Mouse (Mus musculus): Measurements from ENCODE around the gene Mycbp2. TPM values are rescaled to one million over a fixed set of nuclear protein-coding genes. Genes with fewer than 3 reads are reported as not detected.
A peak's percentile ranks its signal among the peaks of the same experiment; 100 is the strongest.

The Mycbp2 gene
- polyA plus RNA-seq, 1 experiment: 17.8 TPM

- TF ChIP-seq CTCF (conservative IDR thresholded peaks at IDR 0.05; ENCODE audit: insufficient read depth, insufficient read length, low read depth, low read length) (no peak), POLR2A (IDR thresholded peaks at IDR 0.05; ENCODE audit: low read depth, low read length) (no peak)
- Histone ChIP-seq H3K27me3 (replicated peaks; ENCODE audit: control insufficient read depth, insufficient read depth, low read length) (no peaks in the 10 kb centered on the region), H3K4me3 (ENCODE audit: insufficient read depth, low read depth, low read length) (no peak overlapping the region), H3K4me1 (ENCODE audit: control insufficient read depth, insufficient read depth, low read length) (no peaks in the 10 kb centered on the region), H3K27ac (ENCODE audit: insufficient read depth, low read depth, low read length) (no peak overlapping the region), H3K36me3 (ENCODE audit: control insufficient read depth, insufficient read depth, low read length) (peaks cover 6% of the 10 kb centered on the region)
- 85% methylated on average over 9 of the region's 9 CpGs for WGBS
- no peak for DNase-seq
Observed at GRCm38 (mm10) chr14:103077272-103078005, 269.2 kb downstream of the Mycbp2 start.

GRCm38 (mm10) chr14:103075166-103075565 lies 271.4 kb downstream of the Mycbp2 start:
- TF ChIP-seq POLR2A (IDR thresholded peaks at IDR 0.05; ENCODE audit: low read depth, low read length) (no peak), CTCF (conservative IDR thresholded peaks at IDR 0.05; ENCODE audit: insufficient read depth, insufficient read length, low read depth, low read length) (no peak)
- DNase-seq: no peak
- no peak overlapping the region for H3K4me3 ChIP-seq (ENCODE audit: insufficient read depth, low read depth, low read length)
- WGBS: 89% methylated on average over 7 of the region's 7 CpGs
- peaks cover 4% of the 10 kb centered on the region for H3K36me3 ChIP-seq (ENCODE audit: control insufficient read depth, insufficient read depth, low read length)
- peaks cover 4% of the 10 kb centered on the region; the same call in 1 of the 2 replicates for H3K4me1 ChIP-seq (ENCODE audit: control insufficient read depth, insufficient read depth, low read length)
- H3K27ac ChIP-seq (ENCODE audit: insufficient read depth, low read depth, low read length): no peak overlapping the region
- no peaks in the 10 kb centered on the region for H3K27me3 ChIP-seq (replicated peaks; ENCODE audit: control insufficient read depth, insufficient read depth, low read length)

GRCm38 (mm10) chr14:103073825-103074224 lies 272.8 kb downstream of the Mycbp2 start:
- no peaks in the 10 kb centered on the region for H3K27me3 ChIP-seq (replicated peaks; ENCODE audit: control insufficient read depth, insufficient read depth, low read length)
- 97% methylated on average over 8 of the region's 8 CpGs for WGBS
- H3K4me1 ChIP-seq (ENCODE audit: control insufficient read depth, insufficient read depth, low read length): peaks cover 8% of the 10 kb centered on the region; the same call in 1 of the 2 replicates
- no peak overlapping the region for H3K27ac ChIP-seq (ENCODE audit: insufficient read depth, low read depth, low read length)
- no peak for DNase-seq
- H3K36me3 ChIP-seq (ENCODE audit: control insufficient read depth, insufficient read depth, low read length): peaks cover 4% of the 10 kb centered on the region
- H3K4me3 ChIP-seq (ENCODE audit: insufficient read depth, low read depth, low read length): no peak overlapping the region
- no peak for TF ChIP-seq CTCF (conservative IDR thresholded peaks at IDR 0.05; ENCODE audit: insufficient read depth, insufficient read length, low read depth, low read length)
- no peak for TF ChIP-seq POLR2A (IDR thresholded peaks at IDR 0.05; ENCODE audit: low read depth, low read length)

- TF ChIP-seq POLR2A (IDR thresholded peaks at IDR 0.05; ENCODE audit: low read depth, low read length): no peak
- no peak for TF ChIP-seq CTCF (conservative IDR thresholded peaks at IDR 0.05; ENCODE audit: insufficient read depth, insufficient read length, low read depth, low read length)
- Histone ChIP-seq H3K4me3 (ENCODE audit: insufficient read depth, low read depth, low read length) (no peak overlapping the region), H3K27ac (ENCODE audit: insufficient read depth, low read depth, low read length) (no peak overlapping the region), H3K27me3 (replicated peaks; ENCODE audit: control insufficient read depth, insufficient read depth, low read length) (no peaks in the 10 kb centered on the region), H3K4me1 (ENCODE audit: control insufficient read depth, insufficient read depth, low read length) (peaks cover 8% of the 10 kb centered on the region; the same call in 1 of the 2 replicates), H3K36me3 (ENCODE audit: control insufficient read depth, insufficient read depth, low read length) (peaks cover 3% of the 10 kb centered on the region)
- WGBS: 87% methylated on average over 4 of the region's 4 CpGs
- DNase-seq: no peak
Observed at GRCm38 (mm10) chr14:103072731-103073130, 273.9 kb downstream of the Mycbp2 start.

- Histone ChIP-seq H3K36me3 (ENCODE audit: control insufficient read depth, insufficient read depth, low read length) (peaks cover 2% of the 10 kb centered on the region; the same call in 1 of the 2 replicates), H3K4me3 (ENCODE audit: insufficient read depth, low read depth, low read length) (no peak overlapping the region), H3K27ac (ENCODE audit: insufficient read depth, low read depth, low read length) (no peak overlapping the region), H3K4me1 (ENCODE audit: control insufficient read depth, insufficient read depth, low read length) (peaks cover 8% of the 10 kb centered on the region; the same call in 1 of the 2 replicates), H3K27me3 (replicated peaks; ENCODE audit: control insufficient read depth, insufficient read depth, low read length) (no peaks in the 10 kb centered on the region)
- TF ChIP-seq POLR2A (IDR thresholded peaks at IDR 0.05; ENCODE audit: low read depth, low read length): no peak
- no peak for TF ChIP-seq CTCF (conservative IDR thresholded peaks at IDR 0.05; ENCODE audit: insufficient read depth, insufficient read length, low read depth, low read length)
- 93% methylated on average over 12 of the region's 12 CpGs for WGBS
- DNase-seq: no peak
Observed at GRCm38 (mm10) chr14:103071471-103071870, 275.1 kb downstream of the Mycbp2 start.

- DNase-seq: no peak
- no peaks in the 10 kb centered on the region for H3K27me3 ChIP-seq (replicated peaks; ENCODE audit: control insufficient read depth, insufficient read depth, low read length)
- H3K4me1 ChIP-seq (ENCODE audit: control insufficient read depth, insufficient read depth, low read length): peaks cover 8% of the 10 kb centered on the region; the same call in 1 of the 2 replicates
- WGBS: 1% methylated on average over 10 of the region's 10 CpGs
- no peaks in the 10 kb centered on the region; the same call in 1 of the 2 replicates for H3K36me3 ChIP-seq (ENCODE audit: control insufficient read depth, insufficient read depth, low read length)
- H3K4me3 ChIP-seq (ENCODE audit: insufficient read depth, low read depth, low read length): peak overlapping the region; percentile 73
- H3K27ac ChIP-seq (ENCODE audit: insufficient read depth, low read depth, low read length): peak overlapping the region; percentile 75
- TF ChIP-seq POLR2A (IDR thresholded peaks at IDR 0.05; ENCODE audit: low read depth, low read length): no peak
Observed at GRCm38 (mm10) chr14:103070790-103071189, 275.8 kb downstream of the Mycbp2 start.

GRCm38 (mm10) chr14:103069864-103070611 lies 276.6 kb downstream of the Mycbp2 start, which contains the start of gene Cln5:
TSS of gene Cln5 (plus strand) at chr14:103070216.
- Histone ChIP-seq H3K4me3 (ENCODE audit: insufficient read depth, low read depth, low read length) (peak within 1 kb of the TSS; percentile 73), H3K36me3 (ENCODE audit: control insufficient read depth, insufficient read depth, low read length) (no peaks in the 10 kb centered on the region; the same call in 1 of the 2 replicates), H3K27me3 (replicated peaks; ENCODE audit: control insufficient read depth, insufficient read depth, low read length) (no peaks in the 10 kb centered on the region), H3K27ac (ENCODE audit: insufficient read depth, low read depth, low read length) (peak within 1 kb of the TSS; percentile 75), H3K4me1 (ENCODE audit: control insufficient read depth, insufficient read depth, low read length) (peaks cover 8% of the 10 kb centered on the region; the same call in 1 of the 2 replicates)
- peak; percentile 28 for TF ChIP-seq CTCF (conservative IDR thresholded peaks at IDR 0.05; ENCODE audit: insufficient read depth, insufficient read length, low read depth, low read length)
- peak; percentile 73 for TF ChIP-seq POLR2A (IDR thresholded peaks at IDR 0.05; ENCODE audit: low read depth, low read length)
- WGBS: under 1% methylated on average over 65 of the region's 65 CpGs
- DNase-seq: peak; percentile 97
